Mouse (Mus musculus): Measurements from ENCODE around the gene Avil. TPM values are rescaled to one million over a fixed set of nuclear protein-coding genes. Genes with fewer than 3 reads are reported as not detected.
A peak's percentile ranks its signal among the peaks of the same experiment; 100 is the strongest.

Avil gene
- polyA plus RNA-seq, 1 experiment from 2014 or later: 2.2 TPM

GRCm38 (mm10) chr10:126972051-126972725 lies 28.3 kb upstream of the Avil start:
- Histone ChIP-seq H3K9ac (replicated peaks) (no peak overlapping the region), H3K4me1 (replicated peaks) (peaks cover 17% of the 10 kb centered on the region), H3K36me3 (no peaks in the 10 kb centered on the region), H3K4me3 (replicated peaks) (peak overlapping the region; percentile 8; the same call in 1 of the 2 replicates), H3K9me3 (no peaks in the 10 kb centered on the region), H3K27ac (no peak overlapping the region), H3K27me3 (peaks cover 17% of the 10 kb centered on the region; the same call in 1 of the 2 replicates), H3K4me2 (replicated peaks) (peak overlapping the region; percentile 36)
- ATAC-seq: peak; percentile 70
- WGBS: 6% methylated on average over 13 of the region's 13 CpGs

- 26% methylated on average over 7 of the region's 7 CpGs for WGBS
Observed at GRCm38 (mm10) chr10:126972988-126973387, 27.5 kb upstream of the Avil start.

GRCm38 (mm10) chr10:126975706-126976105 lies 24.8 kb upstream of the Avil start:
- Histone ChIP-seq H3K4me2 (replicated peaks) (no peak overlapping the region), H3K4me3 (replicated peaks) (no peak overlapping the region), H3K36me3 (no peaks in the 10 kb centered on the region), H3K27ac (no peak overlapping the region), H3K27me3 (peaks cover 17% of the 10 kb centered on the region; the same call in 1 of the 2 replicates), H3K4me1 (replicated peaks) (peaks cover 30% of the 10 kb centered on the region), H3K9me3 (no peaks in the 10 kb centered on the region), H3K9ac (replicated peaks) (no peak overlapping the region)
- WGBS: 86% methylated on average over 6 of the region's 6 CpGs
- ATAC-seq: no peak

More at GRCm38 (mm10) chr10:126972988-126973387, 27.5 kb upstream of the Avil start:
- Histone ChIP-seq H3K27me3 (peaks cover 17% of the 10 kb centered on the region; the same call in 1 of the 2 replicates), H3K27ac (no peak overlapping the region), H3K9me3 (no peaks in the 10 kb centered on the region), H3K9ac (replicated peaks) (no peak overlapping the region), H3K4me2 (replicated peaks) (no peak overlapping the region), H3K4me3 (replicated peaks) (no peak overlapping the region), H3K36me3 (no peaks in the 10 kb centered on the region), H3K4me1 (replicated peaks) (peaks cover 21% of the 10 kb centered on the region)
- ATAC-seq: no peak

- Histone ChIP-seq H3K4me1 (replicated peaks) (peaks cover 36% of the 10 kb centered on the region), H3K4me2 (replicated peaks) (no peak overlapping the region), H3K27me3 (peaks cover 17% of the 10 kb centered on the region; the same call in 1 of the 2 replicates), H3K27ac (no peak overlapping the region), H3K9me3 (no peaks in the 10 kb centered on the region), H3K36me3 (no peaks in the 10 kb centered on the region), H3K4me3 (replicated peaks) (no peak overlapping the region), H3K9ac (replicated peaks) (no peak overlapping the region)
- ATAC-seq: no peak
- WGBS: 21% methylated on average over 4 of the region's 4 CpGs
Observed at GRCm38 (mm10) chr10:126977076-126977475, 23.4 kb upstream of the Avil start.

GRCm38 (mm10) chr10:126978277-126978994 lies 22.1 kb upstream of the Avil start, which contains the start of gene Ctdsp2:
Gene Ctdsp2, plus strand, starts transcription at chr10:126978717.
- WGBS: under 1% methylated on average over 51 of the region's 56 CpGs
- H3K4me2 ChIP-seq (replicated peaks): peak within 1 kb of the TSS; percentile 81
- H3K27me3 ChIP-seq: peaks cover 7% of the 10 kb centered on the region; the same call in 1 of the 2 replicates
- H3K4me3 ChIP-seq (replicated peaks): peak within 1 kb of the TSS; percentile 94
- peak within 1 kb of the TSS; percentile 100 for H3K27ac ChIP-seq
- H3K9me3 ChIP-seq: no peaks in the 10 kb centered on the region
- peak within 1 kb of the TSS; percentile 96 for H3K9ac ChIP-seq (replicated peaks)
- no peaks in the 10 kb centered on the region for H3K36me3 ChIP-seq
- H3K4me1 ChIP-seq (replicated peaks): peaks cover 41% of the 10 kb centered on the region
- ATAC-seq: peak; percentile 85

- peak; percentile 35 for ATAC-seq
- H3K4me1 ChIP-seq (replicated peaks): peaks cover 48% of the 10 kb centered on the region
Observed at GRCm38 (mm10) chr10:126979121-126979635, 21.3 kb upstream of the Avil start.

GRCm38 (mm10) chr10:126979636-126980151 lies 20.8 kb upstream of the Avil start:
- Histone ChIP-seq H3K9me3 (no peaks in the 10 kb centered on the region), H3K36me3 (no peaks in the 10 kb centered on the region), H3K27me3 (peaks cover 5% of the 10 kb centered on the region; the same call in 1 of the 2 replicates), H3K4me1 (replicated peaks) (peaks cover 53% of the 10 kb centered on the region), H3K4me2 (replicated peaks) (peak overlapping the region; percentile 81), H3K9ac (replicated peaks) (peak overlapping the region; percentile 96), H3K4me3 (replicated peaks) (peak overlapping the region; percentile 94), H3K27ac (peak overlapping the region; percentile 100)
- under 1% methylated on average over 54 of the region's 57 CpGs for WGBS
- 0 out of 2 replicates have a peak, but pooled peaks have one; percentile 12 for ATAC-seq

More at GRCm38 (mm10) chr10:126979121-126979635, 21.3 kb upstream of the Avil start:
- Histone ChIP-seq H3K9me3 (no peaks in the 10 kb centered on the region), H3K27ac (peak overlapping the region; percentile 100), H3K4me2 (replicated peaks) (peak overlapping the region; percentile 81), H3K9ac (replicated peaks) (peak overlapping the region; percentile 96), H3K4me3 (replicated peaks) (peak overlapping the region; percentile 94), H3K36me3 (no peaks in the 10 kb centered on the region), H3K27me3 (peaks cover 5% of the 10 kb centered on the region; the same call in 1 of the 2 replicates)
- WGBS: 0% methylated on average over 19 of the region's 62 CpGs

GRCm38 (mm10) chr10:126980221-126980932 lies 20.1 kb upstream of the Avil start:
- WGBS: under 1% methylated on average over 16 of the region's 16 CpGs
- Histone ChIP-seq H3K27me3 (peaks cover 5% of the 10 kb centered on the region; the same call in 1 of the 2 replicates), H3K9ac (replicated peaks) (peak overlapping the region; percentile 96), H3K9me3 (no peaks in the 10 kb centered on the region), H3K4me1 (replicated peaks) (peaks cover 60% of the 10 kb centered on the region), H3K4me2 (replicated peaks) (peak overlapping the region; percentile 81), H3K27ac (peak overlapping the region; percentile 100), H3K36me3 (no peaks in the 10 kb centered on the region), H3K4me3 (replicated peaks) (peak overlapping the region; percentile 94)
- ATAC-seq: peak; percentile 21

- ATAC-seq: peak; percentile 5; the same call in 1 of the 2 replicates
- Histone ChIP-seq H3K4me3 (replicated peaks) (peak overlapping the region; percentile 94), H3K4me2 (replicated peaks) (peak overlapping the region; percentile 81), H3K9me3 (no peaks in the 10 kb centered on the region), H3K4me1 (replicated peaks) (peaks cover 66% of the 10 kb centered on the region), H3K36me3 (no peaks in the 10 kb centered on the region), H3K9ac (replicated peaks) (peak overlapping the region; percentile 96), H3K27me3 (peaks cover 5% of the 10 kb centered on the region; the same call in 1 of the 2 replicates), H3K27ac (peak overlapping the region; percentile 100)
- 4% methylated on average over 11 of the region's 11 CpGs for WGBS
Observed at GRCm38 (mm10) chr10:126980933-126981530, 19.5 kb upstream of the Avil start.

GRCm38 (mm10) chr10:126981746-126982145 lies 18.8 kb upstream of the Avil start:
- Histone ChIP-seq H3K27ac (no peak overlapping the region), H3K4me2 (replicated peaks) (peak overlapping the region; percentile 81), H3K36me3 (no peaks in the 10 kb centered on the region), H3K27me3 (0 out of 2 replicates have a peak, but pooled peaks cover under 1% of the 10 kb centered on the region), H3K9ac (replicated peaks) (peak overlapping the region; percentile 96), H3K9me3 (no peaks in the 10 kb centered on the region), H3K4me3 (replicated peaks) (peak overlapping the region; percentile 94), H3K4me1 (replicated peaks) (peaks cover 73% of the 10 kb centered on the region)
- ATAC-seq: no peak
- 71% methylated on average over 3 of the region's 3 CpGs for WGBS

Data from midbrain, embryonic 13.5 days (tissue).